Mouse (Mus musculus) embryo, embryonic 10.5 days (tissue): ENCODE data around the gene Klk12.

Experiments
- DNase-seq: peaks from one replicate; pipeline ENCODE4 v3.0.0-alpha.2; 2015; ENCODE audit warnings: low spot score

The Klk12 gene

DNA sequence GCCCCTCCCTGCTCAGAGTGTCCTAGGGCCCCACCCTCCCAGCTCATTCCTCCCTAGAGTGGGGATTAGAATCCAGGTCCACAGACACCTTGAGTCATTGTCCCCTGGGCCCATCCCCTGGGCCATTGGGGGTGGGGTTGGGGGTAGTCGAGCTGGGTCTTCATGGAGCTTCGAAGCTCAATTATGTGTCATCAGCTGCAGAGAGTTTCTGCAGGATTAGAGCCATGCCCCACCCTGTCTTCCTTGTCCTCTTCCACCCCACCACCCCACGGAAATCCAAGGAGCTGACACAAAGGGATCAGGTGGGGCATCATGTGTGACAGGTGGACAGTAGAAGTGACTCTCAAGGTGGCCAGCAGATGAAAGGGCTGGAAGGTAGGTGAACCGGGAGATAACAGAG, at the start of gene Klk12:
Gene Klk12 (plus strand): TSS at position 301 of the 400 bp plus-strand sequence.
- DNase-seq: no peak

DNA sequence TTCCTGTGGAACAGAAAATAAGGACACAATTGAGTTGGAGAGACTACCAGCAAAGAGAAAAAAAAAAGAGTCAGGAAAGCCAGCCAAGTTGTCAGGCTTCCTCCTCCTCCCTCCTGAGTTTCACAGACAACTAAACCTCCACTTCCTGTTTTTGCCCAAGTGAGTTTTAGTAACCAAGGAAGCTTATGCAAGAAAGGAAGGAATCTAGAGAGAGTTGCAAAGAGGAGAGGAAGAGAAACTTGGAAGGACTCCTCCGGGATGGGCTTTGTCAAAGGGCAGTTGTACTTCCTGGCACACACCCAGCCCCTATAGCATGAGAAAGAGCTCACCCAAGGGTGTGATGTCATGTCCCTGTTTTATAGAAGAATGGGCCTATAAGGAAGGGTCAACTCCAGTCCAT, 20.9 kb upstream of the Klk12 start:
- no peak for DNase-seq

DNA sequence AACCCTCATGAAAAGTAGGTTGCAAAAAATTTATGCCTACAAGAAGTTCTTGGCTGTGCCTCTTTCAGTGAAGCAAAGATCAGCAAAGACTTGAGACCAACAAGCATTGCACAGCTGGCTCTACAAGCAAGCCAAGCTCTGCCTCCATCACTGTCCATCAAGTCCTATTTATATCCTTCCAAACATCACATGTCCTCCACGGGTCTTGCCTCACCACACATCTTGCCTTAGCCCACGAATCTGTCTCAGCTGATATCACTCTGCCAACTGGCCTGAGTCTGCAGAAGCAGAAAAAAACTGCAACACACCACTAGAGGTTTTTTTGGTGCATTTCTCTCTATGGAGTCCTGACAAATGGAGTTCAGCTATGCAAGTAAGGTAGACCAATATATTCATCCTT, 15.9 kb upstream of the Klk12 start:
- no peak for DNase-seq

DNA sequence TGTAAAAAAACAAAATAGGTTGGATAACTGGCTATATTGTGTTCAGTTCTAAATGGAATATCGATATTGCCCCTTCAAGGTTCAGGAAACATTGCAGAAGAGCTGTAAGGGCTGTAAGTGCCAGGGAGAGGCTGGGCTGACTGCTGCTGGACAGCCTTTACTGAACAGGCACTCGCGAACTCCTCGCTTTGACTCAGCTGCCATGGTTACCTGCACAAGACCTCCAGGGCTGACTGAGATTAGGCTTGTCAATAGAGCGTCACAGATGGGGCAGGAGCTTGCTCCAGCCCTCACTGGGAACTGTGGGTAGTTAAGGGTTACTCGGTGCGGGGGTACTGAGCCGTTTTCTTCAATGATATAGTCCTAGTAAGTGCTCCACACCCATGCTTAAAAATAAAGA, 2.2 kb upstream of the Klk12 start:
- no peak for DNase-seq

DNA sequence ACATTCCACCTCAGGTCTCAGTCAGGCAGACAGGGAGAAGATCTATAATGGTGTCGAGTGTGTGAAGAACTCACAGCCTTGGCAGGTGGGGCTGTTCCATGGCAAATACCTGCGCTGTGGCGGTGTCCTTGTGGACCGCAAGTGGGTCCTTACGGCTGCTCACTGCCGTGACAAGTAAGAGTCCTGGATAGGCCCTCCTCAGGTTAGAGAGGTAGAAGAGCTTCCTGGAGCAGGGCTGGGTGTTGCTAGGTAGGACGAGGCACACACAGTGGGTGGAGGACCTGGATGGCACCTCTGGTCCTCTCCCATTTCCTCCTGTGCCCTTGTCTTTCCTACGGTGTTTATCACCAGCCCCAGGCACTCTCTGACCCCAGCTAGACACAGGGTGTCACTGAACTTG, 939 bp downstream of the Klk12 start:
- no peak for DNase-seq

DNA sequence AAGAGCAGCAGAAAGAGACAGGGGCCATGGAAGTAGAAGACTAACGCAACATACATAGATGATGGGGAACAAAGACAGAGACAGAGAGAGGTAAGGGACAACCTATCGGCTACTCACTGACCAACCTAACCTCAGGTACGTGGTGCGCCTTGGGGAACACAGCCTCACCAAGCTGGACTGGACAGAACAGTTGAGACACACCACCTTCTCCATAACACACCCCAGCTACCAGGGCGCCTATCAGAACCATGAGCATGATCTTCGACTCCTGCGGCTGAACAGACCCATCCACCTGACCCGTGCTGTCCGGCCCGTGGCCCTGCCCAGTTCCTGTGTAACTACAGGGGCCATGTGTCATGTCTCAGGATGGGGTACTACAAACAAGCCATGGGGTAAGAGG, 2.0 kb downstream of the Klk12 start:
- DNase-seq: no peak

DNA sequence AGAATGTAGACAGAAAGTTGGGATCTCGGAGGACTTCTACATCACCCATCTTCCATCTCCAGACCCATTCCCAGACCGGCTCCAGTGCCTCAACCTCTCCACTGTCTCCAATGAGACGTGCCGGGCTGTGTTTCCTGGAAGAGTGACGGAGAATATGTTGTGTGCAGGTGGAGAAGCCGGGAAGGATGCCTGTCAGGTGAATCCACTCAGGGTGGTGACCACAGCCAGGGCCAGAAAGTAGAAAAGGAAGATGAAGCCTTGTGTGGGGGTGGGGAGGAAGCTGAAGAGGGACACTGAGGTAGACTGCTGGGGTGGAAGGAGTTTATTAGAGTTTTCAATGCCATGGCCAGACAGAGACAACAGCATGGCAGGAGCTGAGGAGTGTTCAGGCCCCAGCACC, 3.2 kb downstream of the Klk12 start:
- no peak for DNase-seq

DNA sequence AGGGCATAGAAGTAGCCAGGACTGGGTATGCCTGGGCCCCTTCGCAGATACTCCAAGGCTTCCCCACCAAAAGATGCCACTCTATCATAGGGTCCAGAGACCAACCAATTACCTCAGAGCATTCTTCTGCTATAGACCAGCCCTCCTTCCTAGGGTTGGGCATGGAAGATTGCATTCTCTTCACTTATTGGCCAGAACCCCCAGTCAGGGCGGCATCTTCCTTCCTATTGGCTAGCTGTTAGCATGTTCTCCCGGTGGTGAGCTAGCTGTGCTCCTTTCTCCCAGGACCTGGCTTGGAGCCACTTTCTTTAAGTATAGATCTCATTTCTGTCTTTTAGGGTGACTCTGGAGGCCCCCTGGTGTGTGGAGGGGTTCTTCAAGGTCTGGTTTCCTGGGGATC, 4.2 kb downstream of the Klk12 start:
- no peak for DNase-seq

DNA sequence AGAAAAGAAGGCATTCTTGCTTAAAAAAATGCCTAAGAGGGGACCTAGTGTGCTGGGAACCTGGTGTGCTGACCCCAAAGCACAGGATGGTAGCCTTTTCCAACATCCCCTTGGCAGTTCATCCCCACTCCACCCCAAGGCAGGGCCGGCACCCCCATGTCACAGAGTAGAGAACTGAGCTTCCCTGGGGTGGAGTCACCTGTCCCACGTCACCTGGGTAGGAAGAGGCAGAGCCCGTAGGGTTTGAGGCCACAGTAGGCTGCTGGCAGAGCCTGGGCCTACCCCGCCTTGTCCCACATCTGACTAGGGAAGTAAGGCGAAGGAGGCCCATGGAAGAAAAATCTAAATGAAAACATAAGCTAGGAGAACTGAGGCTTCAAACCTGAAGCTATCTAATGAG, 5.7 kb downstream of the Klk12 start, which contains the start of gene Klk11:
Gene Klk11 (plus strand): TSS at position 241 of the 400 bp plus-strand sequence.
- DNase-seq: no peak

DNA sequence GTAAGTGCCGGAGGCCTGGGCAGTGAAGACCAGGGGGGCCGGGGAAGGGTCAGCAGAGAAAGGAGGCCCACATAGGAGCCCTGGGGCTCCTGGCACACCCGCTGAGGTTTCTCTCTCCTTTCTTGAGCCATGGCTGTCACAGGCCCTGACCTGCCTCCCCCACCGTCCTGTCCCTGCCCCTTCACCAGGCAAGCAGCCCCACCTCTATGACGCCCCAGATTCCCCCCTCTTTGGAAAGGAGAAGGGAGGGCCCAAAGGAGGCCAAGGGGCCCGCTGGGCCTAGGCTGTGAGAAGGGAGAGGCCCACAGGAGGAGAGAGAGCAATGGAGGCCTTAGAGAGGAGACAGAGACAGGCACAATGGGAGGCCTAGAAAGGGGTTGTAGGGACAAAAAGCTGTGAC, 6.1 kb downstream of the Klk12 start:
- no peak for DNase-seq

DNA sequence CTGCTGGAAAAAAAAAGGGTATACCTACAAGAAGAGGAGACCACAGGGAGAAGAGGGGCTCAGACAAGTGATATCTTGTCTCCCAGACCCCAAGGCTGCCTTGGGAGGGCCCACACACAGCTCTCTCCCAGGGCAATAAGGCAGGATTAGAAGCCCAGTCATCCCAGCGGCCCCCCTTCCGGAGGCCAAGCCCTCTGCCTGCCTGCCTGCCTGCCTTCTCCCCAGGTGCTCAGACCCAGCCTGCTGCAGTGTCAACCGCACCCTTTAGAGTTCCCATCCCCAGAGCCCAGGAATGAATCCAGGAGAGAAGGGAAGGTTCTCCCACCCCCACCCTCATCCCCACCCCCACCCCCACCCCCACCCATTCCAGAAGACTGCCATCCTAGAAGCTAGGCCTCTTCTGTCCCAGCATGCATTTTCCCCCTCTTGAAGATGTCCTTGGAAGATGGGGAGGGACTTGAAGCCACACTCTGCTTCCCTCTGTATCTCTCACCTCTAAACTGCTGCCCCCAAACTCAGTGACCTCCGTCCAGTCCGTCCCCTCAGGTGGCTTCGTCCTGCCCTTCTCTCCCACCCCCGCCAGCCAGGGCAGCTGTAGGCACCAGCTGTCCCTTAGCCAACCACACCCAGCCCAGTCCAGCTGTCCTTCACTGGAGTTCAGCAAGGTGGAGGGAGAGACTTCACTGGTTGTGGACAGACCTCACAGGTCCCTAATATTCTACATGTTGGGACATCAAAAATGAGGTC, 6.8 kb downstream of the Klk12 start:
- DNase-seq: no peak

DNA sequence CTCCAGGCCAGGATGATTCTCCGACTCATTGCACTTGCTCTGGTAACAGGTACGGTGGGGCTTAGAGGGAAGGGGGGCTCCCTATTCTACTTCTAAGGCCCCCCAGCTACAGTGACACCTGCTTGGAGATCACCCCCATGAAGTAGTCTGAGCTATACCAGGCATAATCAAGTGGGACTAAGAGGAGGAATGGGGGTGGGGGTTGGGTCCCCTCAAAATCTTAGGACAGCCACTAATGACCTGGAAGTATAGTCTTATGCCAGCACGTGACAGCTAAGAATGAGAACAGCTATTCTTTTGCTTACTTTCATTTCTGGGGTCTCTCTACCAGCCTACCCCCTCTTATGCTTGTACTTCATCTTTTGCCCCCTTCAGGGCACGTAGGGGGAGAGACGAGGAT, 7.8 kb downstream of the Klk12 start:
- no peak for DNase-seq

DNA sequence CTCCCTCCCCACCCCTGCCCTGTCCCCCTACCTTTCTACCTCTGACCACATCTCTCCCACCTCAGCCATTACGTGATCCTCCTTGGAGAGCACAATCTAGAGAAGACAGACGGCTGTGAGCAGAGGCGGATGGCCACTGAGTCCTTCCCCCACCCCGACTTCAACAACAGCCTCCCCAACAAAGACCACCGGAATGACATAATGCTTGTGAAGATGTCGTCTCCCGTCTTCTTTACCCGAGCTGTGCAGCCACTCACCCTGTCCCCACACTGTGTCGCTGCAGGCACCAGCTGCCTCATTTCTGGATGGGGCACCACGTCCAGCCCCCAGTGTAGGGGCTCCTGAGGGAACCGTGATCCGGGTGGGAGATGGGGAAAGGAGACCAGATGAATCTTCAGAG, 8.7 kb downstream of the Klk12 start:
- no peak for DNase-seq

DNA sequence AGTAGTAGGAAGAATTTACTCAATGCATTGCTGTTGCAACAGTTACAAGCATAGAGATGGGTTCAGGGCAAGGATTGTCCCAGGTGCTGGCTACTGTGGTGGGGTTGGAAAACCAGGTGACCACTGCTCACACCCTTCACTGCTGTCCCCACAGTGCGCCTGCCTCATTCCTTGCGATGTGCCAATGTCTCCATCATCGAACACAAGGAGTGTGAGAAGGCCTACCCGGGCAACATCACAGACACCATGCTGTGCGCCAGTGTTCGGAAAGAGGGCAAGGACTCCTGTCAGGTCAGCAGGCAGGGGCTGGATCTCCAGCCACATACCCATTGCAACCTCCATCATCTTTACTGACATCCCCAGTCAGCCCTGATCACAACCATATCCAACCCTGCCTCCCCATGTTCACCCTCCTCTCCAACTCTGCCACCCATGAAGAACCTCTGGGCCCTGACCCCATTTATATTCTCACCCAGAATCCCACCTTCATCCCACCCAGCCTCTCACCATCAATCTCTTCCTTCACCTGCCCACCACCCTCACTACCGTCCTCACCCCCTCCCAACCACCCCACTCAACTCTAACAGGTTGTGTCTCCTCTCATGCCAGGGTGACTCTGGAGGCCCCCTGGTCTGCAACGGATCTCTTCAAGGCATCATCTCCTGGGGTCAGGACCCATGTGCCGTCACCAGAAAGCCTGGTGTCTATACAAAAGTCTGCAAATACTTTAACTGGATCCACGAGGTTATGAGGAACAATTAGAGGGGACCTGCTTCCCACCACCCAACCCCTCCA, 9.7 kb downstream of the Klk12 start:
- no peak for DNase-seq

DNA sequence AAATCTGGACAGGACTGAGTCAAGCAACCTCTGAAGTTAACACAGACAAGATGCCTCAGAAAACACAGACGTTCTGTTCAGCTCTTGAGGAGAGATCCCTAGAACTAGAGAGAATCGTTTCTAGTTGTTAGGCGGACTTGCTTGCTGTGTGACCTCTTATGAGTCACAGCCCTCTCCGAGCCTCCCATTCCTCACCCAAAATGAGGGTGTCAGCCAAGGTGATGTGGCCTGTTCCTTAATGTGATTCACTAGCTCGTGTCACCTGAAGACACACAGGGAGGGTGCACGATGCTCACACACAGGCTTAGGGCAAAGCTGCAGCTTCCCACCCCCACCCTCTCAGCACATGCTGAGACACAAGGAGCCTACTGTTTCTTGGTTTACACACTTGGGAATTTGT, 11.5 kb downstream of the Klk12 start:
- DNase-seq: no peak

DNA sequence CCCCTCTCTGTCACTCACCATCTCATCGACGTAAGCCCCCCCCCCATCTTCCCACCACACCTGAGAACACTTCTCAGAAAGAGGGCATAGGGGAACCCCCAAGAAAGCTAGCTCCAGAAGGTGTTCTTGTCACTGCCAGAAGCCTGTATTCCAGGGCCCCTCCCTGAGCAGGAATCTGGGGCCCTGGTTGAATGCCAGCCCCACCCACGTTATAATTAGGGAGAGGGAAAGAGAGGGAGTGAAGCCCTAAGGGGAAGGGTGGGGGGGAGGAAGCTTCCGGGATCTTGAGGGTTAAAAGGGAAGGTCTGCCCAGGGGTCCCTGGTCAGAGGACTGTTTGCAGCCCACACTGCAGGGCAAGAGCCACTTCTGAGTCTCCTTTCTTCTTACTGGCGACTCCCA, 12.0 kb downstream of the Klk12 start, which contains the start of gene Klk10:
Gene Klk10 (plus strand): TSS at position 290 of the 400 bp plus-strand sequence.
- DNase-seq: no peak

DNA sequence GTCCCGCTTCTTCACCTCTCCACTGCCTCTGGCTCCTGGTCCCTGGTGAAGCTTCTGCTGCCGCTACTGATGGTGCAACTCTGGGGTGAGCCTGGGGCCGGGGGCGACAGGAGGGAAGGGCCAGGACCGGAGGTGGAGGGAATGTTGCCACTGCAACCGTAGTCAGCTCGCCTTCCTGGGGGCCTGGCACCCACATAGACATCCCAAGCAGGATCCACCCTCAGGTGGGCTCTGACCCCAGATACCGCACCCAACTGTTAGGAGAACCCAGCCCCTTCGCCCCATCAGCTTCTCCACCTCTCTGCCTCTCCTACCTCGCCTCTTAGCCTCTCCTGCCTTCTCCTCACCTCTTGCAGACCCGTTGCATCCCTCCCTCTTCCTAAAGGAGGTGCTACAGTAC, 12.8 kb downstream of the Klk12 start:
- no peak for DNase-seq

DNA sequence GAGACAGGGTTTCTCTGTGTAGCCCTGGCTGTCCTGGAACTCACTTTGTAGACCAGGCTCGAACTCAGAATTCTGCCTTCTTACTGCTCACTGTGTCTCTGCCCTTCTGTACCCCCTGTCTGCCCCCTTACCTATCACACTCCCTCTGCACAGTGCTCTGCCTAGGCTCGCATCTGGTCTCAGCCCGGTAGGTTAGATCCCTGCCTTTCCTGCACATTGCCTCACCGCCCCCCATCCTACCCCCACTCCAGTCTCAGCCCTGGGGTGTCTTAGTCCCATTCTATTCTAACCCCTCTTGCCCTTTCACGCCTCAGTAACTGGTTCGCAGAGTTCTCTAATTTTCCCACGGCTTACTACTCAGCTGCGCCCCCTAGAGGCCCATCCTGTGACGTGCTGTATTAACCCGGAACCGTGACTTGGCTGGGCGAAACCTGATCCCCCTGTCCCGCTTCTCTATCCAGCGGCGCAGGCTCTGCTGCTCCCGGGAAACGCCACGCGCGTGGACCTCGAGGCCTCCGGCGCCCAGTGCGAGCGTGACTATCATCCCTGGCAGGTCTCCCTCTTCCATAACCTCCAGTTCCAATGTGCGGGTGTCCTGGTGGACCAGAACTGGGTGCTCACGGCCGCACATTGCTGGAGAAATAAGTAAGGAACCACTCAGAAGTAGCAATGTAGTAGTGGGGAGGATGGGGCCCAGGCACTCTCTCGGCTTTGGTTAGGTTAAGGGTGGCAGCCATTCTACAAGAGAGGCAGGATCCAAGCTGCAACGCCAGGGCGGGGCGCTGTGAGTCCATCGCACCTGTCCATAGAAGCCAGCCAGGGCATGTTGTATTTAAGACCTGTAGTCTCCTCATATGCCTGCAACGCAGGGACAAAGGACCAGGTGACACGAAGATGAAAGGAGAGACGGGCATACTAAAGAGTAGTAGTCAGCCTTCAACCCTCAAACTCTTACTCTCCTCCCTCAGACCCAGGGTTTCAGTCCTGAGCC, 13.9 kb downstream of the Klk12 start:
- peak; percentile 93 for DNase-seq

DNA sequence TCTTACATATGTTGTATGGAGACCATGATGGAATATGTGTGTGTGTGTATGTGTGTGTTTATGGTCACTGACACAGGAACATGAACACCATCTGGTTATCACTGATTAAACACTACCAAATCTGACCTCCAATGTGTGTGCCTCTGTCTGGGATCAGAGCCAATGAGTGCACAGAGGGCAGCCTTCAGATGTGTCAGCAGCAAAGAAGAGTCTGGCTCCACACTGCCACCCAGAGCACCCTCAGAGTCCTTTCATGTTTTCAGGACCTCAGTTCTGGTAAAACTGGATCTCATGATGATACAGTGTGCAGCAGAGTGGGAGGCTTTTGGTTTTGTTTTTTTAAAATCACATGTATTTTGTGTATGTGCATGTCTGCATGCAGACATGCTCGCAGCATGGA, 16.6 kb downstream of the Klk12 start:
- no peak for DNase-seq

DNA sequence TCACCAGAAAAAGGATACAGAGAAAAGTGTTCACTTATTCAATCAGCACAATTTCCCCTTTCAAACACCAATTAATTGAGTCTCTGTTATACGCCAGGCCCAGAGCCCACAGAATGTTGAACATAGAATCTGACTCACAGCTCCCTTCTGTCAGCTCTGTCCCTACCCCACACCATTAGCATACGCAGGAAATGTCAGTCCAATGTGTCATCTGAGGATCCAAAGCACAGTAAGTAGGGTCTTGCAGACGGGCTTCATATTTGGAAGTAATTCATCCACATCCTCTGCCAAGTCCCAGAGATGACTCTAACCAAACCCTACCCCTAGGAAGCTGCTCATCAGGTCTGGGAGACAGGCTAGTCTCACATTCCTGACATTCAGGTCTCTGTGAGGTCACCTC, 19.4 kb downstream of the Klk12 start:
- DNase-seq: no peak

DNA sequence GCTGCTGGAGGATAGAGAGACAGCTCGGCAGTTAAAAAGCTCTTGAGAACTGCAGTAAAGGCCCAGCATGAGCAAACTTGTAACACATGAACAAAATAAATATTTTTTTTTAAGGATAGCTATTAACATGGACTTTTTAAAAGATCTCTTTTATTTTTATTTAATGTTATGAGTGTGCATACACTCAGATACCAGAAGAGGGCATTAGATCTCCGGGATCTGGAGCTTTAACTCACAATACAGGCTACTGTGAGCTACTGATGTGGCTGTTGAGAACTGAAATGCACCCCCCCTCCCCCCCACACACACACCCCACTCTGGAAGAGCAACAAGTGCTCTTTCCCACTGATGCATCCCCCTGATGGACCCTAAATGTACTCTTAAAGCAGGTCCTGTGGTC, 20.6 kb downstream of the Klk12 start:
- DNase-seq: no peak

DNA sequence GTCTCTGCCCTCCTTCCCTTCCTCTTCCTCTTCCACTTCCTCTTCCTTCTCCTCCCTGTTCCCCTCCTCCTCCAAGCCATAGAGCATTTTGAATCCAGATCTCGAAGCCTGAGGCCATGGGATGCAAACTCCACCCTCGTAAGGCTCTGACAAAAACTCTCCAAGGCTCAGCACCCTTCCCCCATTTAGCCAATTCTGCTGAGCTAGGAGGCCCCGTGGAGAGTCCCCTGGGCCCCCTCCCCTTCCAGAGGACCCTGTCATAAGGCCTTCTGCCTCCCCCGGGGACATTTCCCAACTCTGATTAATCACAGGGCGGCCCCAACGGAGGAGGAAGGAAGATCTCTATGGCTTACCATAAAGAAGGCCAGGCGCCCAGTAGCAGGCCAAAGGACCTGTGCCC, 22.9 kb downstream of the Klk12 start, which contains the start of gene Klk9:
Gene Klk9 (plus strand): TSS at position 301 of the 400 bp plus-strand sequence.
- DNase-seq: no peak
